Mouse (Mus musculus) neural tube, embryonic 14.5 days (tissue): ENCODE data around the gene Myl12a. TPM values are rescaled to one million over a fixed set of nuclear protein-coding genes. Genes with fewer than 3 reads are reported as not detected.

Experiments used
- ATAC-seq: fragments of 200-750 bp; cut with Nextera tagmentation; 2 replicates; pipeline ENCODE4 v1.8.0; 2017; ENCODE audit warnings: low read depth, mild to moderate bottlenecking, moderate TSS enrichment, moderate library complexity
- H3K27ac ChIP-seq: fragments of 300-500 bp; sonication (generic); 2 replicates; pipeline ENCODE4 v1.5.1; 2014; ENCODE audit warnings: low read depth, mild to moderate bottlenecking, control low read depth, low read length, moderate library complexity, mixed read lengths
- H3K27me3 ChIP-seq: fragments of 300-500 bp; sonication (generic); 2 replicates; pipeline ENCODE4 v1.6.1; 2014; ENCODE audit warnings: low read length; ENCODE audit not compliant: control insufficient read depth, insufficient read depth
- H3K36me3 ChIP-seq: fragments of 300-500 bp; sonication (generic); 2 replicates; pipeline ENCODE4 v1.6.1; 2014; ENCODE audit warnings: low read length, mixed read lengths; ENCODE audit not compliant: control insufficient read depth, insufficient read depth
- H3K4me1 ChIP-seq: fragments of 300-500 bp; sonication (generic); 2 replicates; pipeline ENCODE4 v1.6.1; 2014; ENCODE audit warnings: low read length; ENCODE audit not compliant: control insufficient read depth, insufficient read depth
- H3K4me2 ChIP-seq: fragments of 300-500 bp; sonication (generic); 2 replicates; pipeline ENCODE4 v1.6.1; 2014; ENCODE audit warnings: mild to moderate bottlenecking, low read depth, low read length, control low read depth
- H3K4me3 ChIP-seq: fragments of 300-500 bp; sonication (generic); 2 replicates; pipeline ENCODE4 v1.5.1; 2014; ENCODE audit warnings: low read depth, low read length, control low read depth, mixed read lengths
- H3K9ac ChIP-seq: fragments of 300-500 bp; sonication (generic); replicated peaks from 2 replicates; pipeline ENCODE4 v1.6.1; 2014; ENCODE audit warnings: low read depth, mild to moderate bottlenecking, control low read depth, low read length, mixed read lengths
- H3K9me3 ChIP-seq: fragments of 300-500 bp; sonication (generic); 2 replicates; pipeline ENCODE4 v1.6.1; 2016; ENCODE audit warnings: low read length; ENCODE audit not compliant: control insufficient read depth
- WGBS: fragments of 180-500 bp; shearing (Covaris S2); extraction: QIAGEN DNeasy Blood & Tissue Kit; methylation state at CpG from one replicate; pipeline ENCODE4 v1.1.7; 2014; 5-methylcytosine and 5-hydroxymethylcytosine counted together
- polyA plus RNA-seq: library from polyadenylated mRNA; unstranded; fragments of >200 nt; fragmentation: Nextera tagmentation; extraction: Ambion mirVana; gene quantifications from 2 replicates; pipeline ENCODE4 v1.2.1, GENCODE M21; 2014

The Myl12a gene
- polyA plus RNA-seq, result 63.7 and 118 TPM in 2 replicates

DNA sequence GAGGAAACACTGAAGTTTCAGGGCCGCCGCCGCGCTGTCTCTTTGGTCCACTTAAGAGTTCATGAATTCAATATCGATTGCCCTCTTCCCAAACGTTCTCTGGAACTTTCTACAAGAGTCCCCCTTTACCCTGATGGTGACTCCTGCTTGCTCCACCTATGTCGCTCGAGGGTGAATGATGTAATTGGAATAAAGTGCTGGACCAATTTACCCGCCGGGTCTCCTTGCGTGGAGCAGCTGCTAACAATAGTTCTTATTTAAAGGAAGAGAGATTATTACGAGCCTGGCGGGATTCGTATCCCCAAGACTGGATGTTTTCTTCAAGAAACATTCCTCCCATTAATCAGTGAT is at the start of gene Myl12a:
Gene Myl12a, minus strand, starts transcription at position 135 of the 351 bp plus-strand sequence.
- H3K27ac ChIP-seq, result peak within 1 kb of the TSS; percentile 95
- H3K4me1 ChIP-seq, result peaks cover 8% of the 10 kb centered on the region; the same call in 1 of the 2 replicates
- H3K27me3 ChIP-seq, result no peaks in the 10 kb centered on the region
- no peaks in the 10 kb centered on the region for H3K9me3 ChIP-seq
- H3K4me3 ChIP-seq, result peak within 1 kb of the TSS; percentile 84
- peak within 1 kb of the TSS; percentile 65 for H3K9ac ChIP-seq
- no peaks in the 10 kb centered on the region for H3K36me3 ChIP-seq
- peak within 1 kb of the TSS; percentile 76 for H3K4me2 ChIP-seq
- peak; percentile 44 for ATAC-seq
- 10% methylated on average over 14 of the region's 14 CpGs for WGBS

DNA sequence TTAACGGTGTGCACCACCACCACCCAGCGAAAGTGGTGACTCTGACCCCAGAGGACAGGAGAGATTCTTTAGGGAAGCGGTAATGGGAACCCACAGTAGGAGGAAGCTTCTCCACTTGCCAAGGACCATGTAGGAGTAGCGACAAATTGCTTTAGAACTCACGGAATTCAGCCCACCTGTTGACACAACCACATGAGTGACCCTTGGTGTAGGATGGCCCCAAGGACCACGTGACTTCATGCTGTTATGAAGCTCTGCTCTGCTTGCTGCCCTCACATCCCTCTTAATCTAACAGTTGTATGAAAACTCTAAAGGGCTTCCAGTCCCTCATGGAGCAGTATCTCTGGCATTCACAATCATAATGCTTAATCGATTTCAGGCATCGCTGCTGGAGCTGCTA is 46.6 kb upstream of the Myl12a start:
- Histone ChIP-seq H3K9ac (no peak overlapping the region), H3K4me2 (no peak overlapping the region), H3K27me3 (no peaks in the 10 kb centered on the region), H3K36me3 (no peaks in the 10 kb centered on the region), H3K4me3 (no peak overlapping the region), H3K9me3 (no peaks in the 10 kb centered on the region), H3K27ac (no peak overlapping the region), H3K4me1 (no peaks in the 10 kb centered on the region)
- 92% methylated on average over 8 of the region's 8 CpGs for WGBS
- ATAC-seq, result no peak

DNA sequence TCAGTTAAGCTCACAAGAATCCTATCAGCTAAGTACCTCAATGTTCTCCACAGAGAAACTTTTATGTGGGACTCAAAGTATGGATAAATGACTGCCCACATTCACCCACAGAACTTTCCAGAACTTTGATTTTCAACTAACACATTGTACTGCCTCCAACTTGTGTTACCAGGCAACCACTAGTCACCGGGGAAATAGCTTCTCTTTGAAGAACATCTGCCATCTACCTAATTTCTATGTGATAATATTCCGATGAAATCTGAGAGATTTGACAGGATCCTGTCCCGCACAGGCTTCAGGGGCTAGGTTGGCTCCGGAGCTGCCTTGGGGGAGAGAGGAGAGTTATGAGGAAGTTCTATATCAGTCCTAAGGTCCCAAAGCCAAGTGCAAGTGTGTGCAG is 44.2 kb upstream of the Myl12a start:
- Histone ChIP-seq H3K4me3 (no peak overlapping the region), H3K4me1 (no peaks in the 10 kb centered on the region), H3K36me3 (no peaks in the 10 kb centered on the region), H3K4me2 (no peak overlapping the region), H3K9me3 (no peaks in the 10 kb centered on the region), H3K9ac (no peak overlapping the region), H3K27ac (no peak overlapping the region), H3K27me3 (no peaks in the 10 kb centered on the region)
- ATAC-seq, result no peak
- WGBS, result 89% methylated on average over 4 of the region's 4 CpGs

DNA sequence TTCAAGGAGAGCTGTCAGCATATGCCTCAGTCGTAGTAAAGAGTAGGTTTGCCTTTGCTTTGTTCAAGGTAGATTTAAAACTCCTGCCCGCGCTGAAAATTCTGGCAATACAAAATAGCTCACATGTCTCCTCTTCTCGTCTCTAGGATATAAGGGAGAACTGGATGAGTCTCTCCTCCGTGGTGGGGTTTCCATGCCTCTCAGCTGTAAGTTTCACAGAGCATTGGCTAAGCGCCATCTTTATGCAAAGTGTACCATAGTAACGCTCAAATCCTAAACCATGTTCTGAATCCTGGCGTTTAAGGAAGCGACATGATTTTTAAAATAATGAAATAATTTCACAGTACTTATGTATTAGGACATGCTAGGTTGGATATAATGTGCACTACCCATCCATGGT is 42.9 kb upstream of the Myl12a start:
- WGBS, result 81% methylated on average over 9 of the region's 9 CpGs
- H3K27ac ChIP-seq, result no peak overlapping the region
- no peaks in the 10 kb centered on the region for H3K27me3 ChIP-seq
- no peak for ATAC-seq
- H3K4me1 ChIP-seq, result no peaks in the 10 kb centered on the region
- no peak overlapping the region for H3K4me2 ChIP-seq
- H3K4me3 ChIP-seq, result no peak overlapping the region
- no peaks in the 10 kb centered on the region for H3K9me3 ChIP-seq
- H3K9ac ChIP-seq, result no peak overlapping the region
- H3K36me3 ChIP-seq, result no peaks in the 10 kb centered on the region

DNA sequence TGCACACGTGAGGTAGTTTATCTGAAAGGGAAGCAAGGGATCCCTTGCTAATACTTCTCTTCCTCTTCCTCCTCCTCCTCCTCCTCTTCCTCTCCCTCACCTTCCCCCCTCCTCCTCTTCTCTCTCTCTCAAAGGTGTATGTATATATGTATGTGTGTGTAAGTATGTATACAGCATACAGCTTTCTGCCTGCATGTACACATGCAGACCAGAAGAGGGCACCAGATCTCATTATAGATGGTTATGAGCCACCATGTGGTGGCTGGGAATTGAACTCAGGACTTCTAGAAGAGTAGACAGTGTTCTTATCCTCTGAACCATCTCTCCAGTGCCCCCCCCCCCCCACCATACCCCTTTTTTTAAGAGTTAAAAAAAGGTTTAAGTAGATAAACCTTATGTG is 40.0 kb upstream of the Myl12a start:
- Histone ChIP-seq H3K36me3 (no peaks in the 10 kb centered on the region), H3K27ac (no peak overlapping the region), H3K9me3 (no peaks in the 10 kb centered on the region), H3K4me1 (peaks cover 6% of the 10 kb centered on the region), H3K9ac (no peak overlapping the region), H3K4me2 (no peak overlapping the region), H3K27me3 (no peaks in the 10 kb centered on the region), H3K4me3 (no peak overlapping the region)
- WGBS, result 93% methylated on average over 1 of the region's 1 CpGs
- no peak for ATAC-seq

DNA sequence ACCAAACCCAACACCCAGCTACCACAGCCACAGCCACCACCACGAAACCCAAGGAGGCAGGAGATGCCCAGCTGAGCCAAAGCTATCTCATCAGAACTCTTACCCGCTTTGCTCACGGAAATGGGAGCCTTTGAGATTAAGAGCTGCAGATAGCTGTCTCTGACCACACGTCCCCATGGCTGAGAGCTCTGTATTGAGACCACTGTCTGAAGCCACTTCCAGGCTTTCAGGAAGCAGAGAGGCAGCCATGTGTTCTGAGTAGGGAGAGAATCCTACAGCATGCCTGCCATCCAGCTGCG is 37.9 kb upstream of the Myl12a start:
- no peaks in the 10 kb centered on the region for H3K36me3 ChIP-seq
- H3K27me3 ChIP-seq, result no peaks in the 10 kb centered on the region
- H3K4me3 ChIP-seq, result no peak overlapping the region
- no peak overlapping the region for H3K27ac ChIP-seq
- ATAC-seq, result no peak
- 82% methylated on average over 5 of the region's 5 CpGs for WGBS
- no peaks in the 10 kb centered on the region for H3K9me3 ChIP-seq
- H3K4me1 ChIP-seq, result peaks cover 6% of the 10 kb centered on the region
- H3K9ac ChIP-seq, result no peak overlapping the region
- H3K4me2 ChIP-seq, result no peak overlapping the region

DNA sequence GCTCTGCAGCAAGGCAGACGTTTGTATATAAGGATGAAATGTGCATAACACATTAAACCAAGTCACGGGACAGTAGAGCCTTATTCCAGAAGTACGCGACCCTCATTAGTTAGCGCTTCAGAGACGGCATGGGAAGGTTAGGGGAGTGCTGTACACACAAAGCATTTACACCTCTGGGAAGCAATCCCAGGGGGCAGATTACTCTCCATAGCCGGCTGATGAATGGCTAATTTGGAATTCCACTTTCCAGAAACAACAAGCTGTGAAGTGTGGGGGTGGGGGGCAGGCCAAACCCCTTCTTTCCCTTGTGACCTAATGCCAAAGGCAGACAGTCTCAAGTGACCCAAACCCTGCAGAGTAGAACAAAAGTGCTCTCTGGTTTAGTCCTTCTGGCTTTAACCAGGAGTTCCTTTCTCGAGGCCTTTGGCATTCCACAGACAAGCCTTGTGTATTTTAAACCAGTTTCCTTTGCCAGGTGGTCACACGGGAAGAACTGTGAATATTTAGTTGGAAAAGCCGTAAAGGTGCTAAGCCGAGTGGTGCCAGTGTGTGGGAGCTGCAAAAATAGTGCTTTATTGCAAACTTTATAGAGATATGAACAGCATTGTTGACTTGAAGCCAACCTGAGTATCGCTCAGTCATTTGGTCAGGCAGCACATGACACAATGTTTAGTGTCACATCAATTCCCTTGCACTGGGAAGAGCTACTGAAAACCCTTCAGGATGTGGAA is 37.3 kb upstream of the Myl12a start:
- 20% methylated on average over 12 of the region's 12 CpGs for WGBS
- Histone ChIP-seq H3K27me3 (no peaks in the 10 kb centered on the region), H3K27ac (no peak overlapping the region), H3K4me2 (no peak overlapping the region), H3K4me1 (peaks cover 6% of the 10 kb centered on the region), H3K9ac (no peak overlapping the region), H3K4me3 (no peak overlapping the region), H3K36me3 (no peaks in the 10 kb centered on the region), H3K9me3 (no peaks in the 10 kb centered on the region)
- ATAC-seq, result peak; percentile 60; the same call in 1 of the 2 replicates

DNA sequence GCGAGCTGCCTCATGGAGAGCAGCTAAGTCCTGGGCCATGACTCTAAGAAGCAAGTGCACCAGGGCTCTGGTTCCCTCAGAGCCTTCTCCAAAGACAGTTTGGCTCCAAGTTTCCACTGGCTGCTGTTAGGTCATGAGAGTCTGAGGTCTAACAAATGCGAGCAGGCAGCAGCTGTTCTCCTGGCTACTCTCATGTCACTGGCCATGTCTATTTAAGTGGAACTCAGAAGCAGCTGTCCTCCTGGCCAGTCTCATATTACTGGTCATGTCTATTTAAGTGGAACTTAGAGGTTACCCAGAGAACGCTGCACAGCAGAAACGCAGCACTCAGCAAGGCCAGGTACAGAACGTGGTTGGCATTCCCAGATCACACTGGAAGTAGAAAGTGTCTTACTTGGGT is 36.1 kb upstream of the Myl12a start:
- Histone ChIP-seq H3K9me3 (no peaks in the 10 kb centered on the region), H3K4me2 (no peak overlapping the region), H3K27ac (no peak overlapping the region), H3K4me1 (peaks cover 6% of the 10 kb centered on the region), H3K36me3 (no peaks in the 10 kb centered on the region), H3K4me3 (no peak overlapping the region), H3K9ac (no peak overlapping the region), H3K27me3 (no peaks in the 10 kb centered on the region)
- WGBS, result 82% methylated on average over 5 of the region's 5 CpGs
- ATAC-seq, result no peak

DNA sequence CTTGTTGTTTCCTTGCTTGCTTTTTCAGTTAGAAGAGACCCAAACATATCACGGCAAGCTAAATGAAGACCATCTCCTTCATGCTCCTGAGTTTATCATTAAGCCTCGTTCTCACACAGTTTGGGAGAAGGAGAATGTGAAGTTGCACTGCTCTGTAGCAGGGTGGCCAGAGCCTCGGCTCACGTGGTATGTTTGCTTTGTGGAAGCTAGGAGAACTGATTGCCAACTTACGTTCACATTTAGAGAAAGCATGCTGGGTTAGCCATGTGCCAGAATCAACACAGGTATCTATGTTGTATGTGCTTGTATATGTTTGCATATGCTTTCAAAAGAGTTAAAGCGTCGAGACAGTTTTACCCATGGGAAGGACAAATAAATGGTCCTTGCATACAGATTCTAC is 34.5 kb upstream of the Myl12a start:
- peaks cover 6% of the 10 kb centered on the region for H3K4me1 ChIP-seq

More for the DNA sequence above, 34.5 kb upstream of the Myl12a start:
- H3K36me3 ChIP-seq, result no peaks in the 10 kb centered on the region
- no peaks in the 10 kb centered on the region for H3K9me3 ChIP-seq
- H3K9ac ChIP-seq, result no peak overlapping the region
- WGBS, result 91% methylated on average over 7 of the region's 7 CpGs
- no peak overlapping the region for H3K4me3 ChIP-seq
- no peak overlapping the region for H3K27ac ChIP-seq
- H3K4me2 ChIP-seq, result no peak overlapping the region
- H3K27me3 ChIP-seq, result no peaks in the 10 kb centered on the region
- ATAC-seq, result no peak
